Mouse (Mus musculus): Measurements from ENCODE around the gene Cnnm4. TPM values are rescaled to one million over a fixed set of nuclear protein-coding genes. Genes with fewer than 3 reads are reported as not detected.

Cnnm4 gene
- total and polyA plus RNA-seq, 2 experiments, result 2.3 to 2.7 TPM

- Histone ChIP-seq H3K27ac (replicated peaks; ENCODE audit: insufficient read depth, low read depth, low read length) (no peak overlapping the region), H3K9ac (ENCODE audit: low read depth, low read length) (no peak overlapping the region), H3K79me2 (ENCODE audit: control insufficient read depth, insufficient read depth, low read length) (no peaks in the 10 kb centered on the region), H3K4me1 (ENCODE audit: control insufficient read depth, insufficient read depth, low read length) (no peaks in the 10 kb centered on the region), H3K36me3 (ENCODE audit: control insufficient read depth, insufficient read depth, low read length) (peaks cover 22% of the 10 kb centered on the region), H3K27me3 (ENCODE audit: control insufficient read depth, insufficient read depth, low read length) (no peaks in the 10 kb centered on the region), H3K4me3 (ENCODE audit: insufficient read depth, low read depth, low read length) (no peak overlapping the region)
- WGBS, result 90% methylated on average over 3 of the region's 3 CpGs
- no peak for DNase-seq (ENCODE audit: extremely low read depth, low read depth, low spot score)
- no peak for TF ChIP-seq CTCF (IDR thresholded peaks at IDR 0.05; ENCODE audit: low read depth, low read length)
- TF ChIP-seq POLR2A (IDR thresholded peaks at IDR 0.05; ENCODE audit: extremely low read depth, insufficient read depth, low read length), result no peak
Observed at GRCm38 (mm10) chr1:36437223-36437622, 34.2 kb upstream of the Cnnm4 start.

DNA sequence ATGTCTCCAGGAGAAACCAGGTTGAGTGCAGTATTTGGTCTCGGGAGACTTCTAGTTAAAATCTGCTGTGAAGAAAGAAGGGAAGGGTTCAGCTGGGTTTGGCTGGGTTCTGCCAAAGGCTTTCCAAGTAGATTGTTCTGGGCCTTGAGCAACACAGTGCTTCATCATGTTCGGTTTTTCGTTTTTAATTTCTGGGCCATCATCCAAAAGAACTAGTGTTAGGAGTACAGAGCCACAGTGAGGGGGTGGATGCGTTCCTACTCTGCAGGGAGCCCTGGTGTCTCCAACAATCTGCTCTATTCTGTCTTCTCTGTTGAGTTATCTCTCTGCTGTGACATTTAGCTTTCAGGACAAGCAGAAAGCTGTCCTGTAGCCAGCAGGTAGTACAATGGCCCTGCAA lies 30.3 kb upstream of the Cnnm4 start:
- Histone ChIP-seq H3K4me3 (ENCODE audit: insufficient read depth, low read depth, low read length) (no peak overlapping the region), H3K36me3 (ENCODE audit: control insufficient read depth, insufficient read depth, low read length) (peaks cover 19% of the 10 kb centered on the region), H3K79me2 (ENCODE audit: control insufficient read depth, insufficient read depth, low read length) (no peaks in the 10 kb centered on the region), H3K27me3 (ENCODE audit: control insufficient read depth, insufficient read depth, low read length) (no peaks in the 10 kb centered on the region), H3K9ac (ENCODE audit: low read depth, low read length) (no peak overlapping the region), H3K4me1 (ENCODE audit: control insufficient read depth, insufficient read depth, low read length) (no peaks in the 10 kb centered on the region), H3K27ac (replicated peaks; ENCODE audit: insufficient read depth, low read depth, low read length) (no peak overlapping the region)
- 48% methylated on average over 4 of the region's 4 CpGs for WGBS
- TF ChIP-seq POLR2A (IDR thresholded peaks at IDR 0.05; ENCODE audit: extremely low read depth, insufficient read depth, low read length) (no peak), CTCF (IDR thresholded peaks at IDR 0.05; ENCODE audit: low read depth, low read length) (no peak)
- DNase-seq (ENCODE audit: extremely low read depth, low read depth, low spot score), result no peak

GRCm38 (mm10) chr1:36444471-36445464 lies 26.7 kb upstream of the Cnnm4 start, which contains the start of gene Lman2l:
Lman2l (minus strand) TSS chr1:36445271.
- WGBS, result under 1% methylated on average over 57 of the region's 57 CpGs
- no peaks in the 10 kb centered on the region; the same call in 1 of the 2 replicates for H3K36me3 ChIP-seq (ENCODE audit: control insufficient read depth, insufficient read depth, low read length)

GRCm38 (mm10) chr1:36445508-36445907 lies 25.9 kb upstream of the Cnnm4 start:
- Histone ChIP-seq H3K4me3 (ENCODE audit: insufficient read depth, low read depth, low read length) (no peak overlapping the region), H3K27me3 (ENCODE audit: control insufficient read depth, insufficient read depth, low read length) (no peaks in the 10 kb centered on the region), H3K27ac (replicated peaks; ENCODE audit: insufficient read depth, low read depth, low read length) (no peak overlapping the region), H3K36me3 (ENCODE audit: control insufficient read depth, insufficient read depth, low read length) (no peaks in the 10 kb centered on the region; the same call in 1 of the 2 replicates), H3K4me1 (ENCODE audit: control insufficient read depth, insufficient read depth, low read length) (no peaks in the 10 kb centered on the region), H3K79me2 (ENCODE audit: control insufficient read depth, insufficient read depth, low read length) (no peaks in the 10 kb centered on the region), H3K9ac (ENCODE audit: low read depth, low read length) (no peak overlapping the region)
- DNase-seq (ENCODE audit: extremely low read depth, low read depth, low spot score), result no peak
- no peak for TF ChIP-seq POLR2A (IDR thresholded peaks at IDR 0.05; ENCODE audit: extremely low read depth, insufficient read depth, low read length)
- TF ChIP-seq CTCF (IDR thresholded peaks at IDR 0.05; ENCODE audit: low read depth, low read length), result no peak
- WGBS, result 50% methylated on average over 8 of the region's 8 CpGs

More at GRCm38 (mm10) chr1:36444471-36445464, 26.7 kb upstream of the Cnnm4 start, which contains the start of gene Lman2l:
- H3K4me1 ChIP-seq (ENCODE audit: control insufficient read depth, insufficient read depth, low read length), result no peaks in the 10 kb centered on the region
- peak within 1 kb of the TSS; percentile 90 for H3K4me3 ChIP-seq (ENCODE audit: insufficient read depth, low read depth, low read length)
- H3K9ac ChIP-seq (ENCODE audit: low read depth, low read length), result peak within 1 kb of the TSS; percentile 85
- DNase-seq (ENCODE audit: extremely low read depth, low read depth, low spot score), result peak; percentile 86
- H3K27ac ChIP-seq (replicated peaks; ENCODE audit: insufficient read depth, low read depth, low read length), result peak within 1 kb of the TSS; percentile 27; the same call in 1 of the 2 replicates
- H3K79me2 ChIP-seq (ENCODE audit: control insufficient read depth, insufficient read depth, low read length), result no peaks in the 10 kb centered on the region
- TF ChIP-seq POLR2A (IDR thresholded peaks at IDR 0.05; ENCODE audit: extremely low read depth, insufficient read depth, low read length) (no peak), CTCF (IDR thresholded peaks at IDR 0.05; ENCODE audit: low read depth, low read length) (no peak)
- H3K27me3 ChIP-seq (ENCODE audit: control insufficient read depth, insufficient read depth, low read length), result no peaks in the 10 kb centered on the region

DNA sequence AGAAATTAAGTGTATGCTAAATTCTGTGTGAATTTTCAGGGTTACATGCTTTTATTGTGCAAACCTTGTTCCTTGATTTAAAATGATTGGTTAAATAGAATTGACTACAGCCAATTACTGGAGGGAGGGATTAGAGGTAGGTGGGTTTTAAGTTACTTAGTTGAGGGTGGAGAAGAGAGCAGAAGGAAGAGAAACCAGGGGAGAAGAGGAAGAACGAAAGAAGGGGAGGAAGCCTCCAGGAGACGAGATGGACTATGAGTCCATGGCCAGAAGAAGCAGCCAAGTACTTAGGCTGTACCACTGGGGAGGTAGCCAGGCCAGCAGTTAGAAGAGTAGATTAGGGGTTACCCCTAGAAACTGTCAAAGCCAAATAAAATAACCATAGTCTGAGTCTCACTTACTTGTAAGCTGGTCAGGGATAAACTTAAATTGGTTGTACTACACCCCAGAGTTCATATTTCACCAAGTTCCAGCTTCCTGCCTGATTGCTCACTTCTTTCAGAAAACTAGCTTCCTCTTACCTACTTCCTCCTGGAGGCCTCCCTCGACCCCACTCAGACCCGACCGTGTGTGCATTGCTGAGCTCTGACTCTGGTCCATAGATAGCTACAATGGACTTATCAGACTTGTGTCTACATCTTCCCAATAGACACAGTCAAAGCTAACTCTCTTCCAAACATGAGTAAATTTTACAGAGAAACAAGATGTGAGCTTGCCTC lies 25.2 kb upstream of the Cnnm4 start:
- Histone ChIP-seq H3K4me1 (ENCODE audit: control insufficient read depth, insufficient read depth, low read length) (no peaks in the 10 kb centered on the region), H3K79me2 (ENCODE audit: control insufficient read depth, insufficient read depth, low read length) (no peaks in the 10 kb centered on the region), H3K4me3 (ENCODE audit: insufficient read depth, low read depth, low read length) (no peak overlapping the region), H3K27ac (replicated peaks; ENCODE audit: insufficient read depth, low read depth, low read length) (no peak overlapping the region), H3K27me3 (ENCODE audit: control insufficient read depth, insufficient read depth, low read length) (no peaks in the 10 kb centered on the region), H3K36me3 (ENCODE audit: control insufficient read depth, insufficient read depth, low read length) (no peaks in the 10 kb centered on the region; the same call in 1 of the 2 replicates), H3K9ac (ENCODE audit: low read depth, low read length) (no peak overlapping the region)
- TF ChIP-seq CTCF (IDR thresholded peaks at IDR 0.05; ENCODE audit: low read depth, low read length), result no peak
- TF ChIP-seq POLR2A (IDR thresholded peaks at IDR 0.05; ENCODE audit: extremely low read depth, insufficient read depth, low read length), result no peak
- WGBS, result 83% methylated on average over 5 of the region's 5 CpGs
- peak; percentile 25 for DNase-seq (ENCODE audit: extremely low read depth, low read depth, low spot score)

Data from liver, adult 2 months (tissue).